Mouse (Mus musculus): Measurements from ENCODE around the gene Igf1r. TPM values are rescaled to one million over a fixed set of nuclear protein-coding genes. Genes with fewer than 3 reads are reported as not detected.

Gene Igf1r
- polyA plus RNA-seq, 1 experiment from 2014 or later = 47.2 TPM

- WGBS = 62% methylated on average over 11 of the region's 11 CpGs
- no peaks in the 10 kb centered on the region for H3K27me3 ChIP-seq
- H3K9ac ChIP-seq (replicated peaks) = no peak overlapping the region
- H3K4me2 ChIP-seq = no peak overlapping the region
- H3K9me3 ChIP-seq = no peaks in the 10 kb centered on the region
- H3K4me1 ChIP-seq (replicated peaks) = peaks cover 63% of the 10 kb centered on the region
- H3K27ac ChIP-seq = no peak overlapping the region
- H3K4me3 ChIP-seq (replicated peaks) = no peak overlapping the region
- no peak for ATAC-seq (ENCODE audit: insufficient number of reproducible peaks, insufficient read depth, low FRiP score, low TSS enrichment, low read depth)
- no peaks in the 10 kb centered on the region for H3K36me3 ChIP-seq
These were observed 127.7 kb downstream of the Igf1r start for GRCm38 (mm10) chr7:68080122-68080845.

GRCm38 (mm10) chr7:68085338-68085737, 132.7 kb downstream of the Igf1r start:
- Histone ChIP-seq H3K27me3 (no peaks in the 10 kb centered on the region), H3K27ac (peak overlapping the region; percentile 94), H3K4me3 (replicated peaks) (peak overlapping the region; percentile 16; the same call in 1 of the 2 replicates), H3K4me2 (peak overlapping the region; percentile 53), H3K4me1 (replicated peaks) (peaks cover 71% of the 10 kb centered on the region), H3K36me3 (peaks cover 3% of the 10 kb centered on the region; the same call in 1 of the 2 replicates), H3K9me3 (no peaks in the 10 kb centered on the region), H3K9ac (replicated peaks) (0 out of 2 replicates have a peak overlapping the region, but pooled peaks have one; percentile 18)
- 2% methylated on average over 12 of the region's 12 CpGs for WGBS
- ATAC-seq (ENCODE audit: insufficient number of reproducible peaks, insufficient read depth, low FRiP score, low TSS enrichment, low read depth) = peak; percentile 93

- Histone ChIP-seq H3K27ac (peak overlapping the region; percentile 94), H3K4me3 (replicated peaks) (no peak overlapping the region), H3K9ac (replicated peaks) (no peak overlapping the region), H3K27me3 (no peaks in the 10 kb centered on the region), H3K9me3 (no peaks in the 10 kb centered on the region), H3K4me2 (peak overlapping the region; percentile 53), H3K4me1 (replicated peaks) (peaks cover 73% of the 10 kb centered on the region), H3K36me3 (peaks cover 3% of the 10 kb centered on the region; the same call in 1 of the 2 replicates)
- no peak for ATAC-seq (ENCODE audit: insufficient number of reproducible peaks, insufficient read depth, low FRiP score, low TSS enrichment, low read depth)
- WGBS = 65% methylated on average over 4 of the region's 4 CpGs
These were observed 133.3 kb downstream of the Igf1r start for GRCm38 (mm10) chr7:68085870-68086341.

GRCm38 (mm10) chr7:68087496-68087895, 134.9 kb downstream of the Igf1r start:
- 81% methylated on average over 4 of the region's 4 CpGs for WGBS
- peaks cover 65% of the 10 kb centered on the region for H3K4me1 ChIP-seq (replicated peaks)

GRCm38 (mm10) chr7:68088825-68089224, 136.2 kb downstream of the Igf1r start:
- WGBS = 88% methylated on average over 6 of the region's 6 CpGs
- H3K27me3 ChIP-seq = no peaks in the 10 kb centered on the region
- peaks cover 10% of the 10 kb centered on the region; the same call in 1 of the 2 replicates for H3K36me3 ChIP-seq
- no peak overlapping the region for H3K27ac ChIP-seq
- no peak overlapping the region for H3K4me3 ChIP-seq (replicated peaks)
- H3K9me3 ChIP-seq = no peaks in the 10 kb centered on the region
- no peak for ATAC-seq (ENCODE audit: insufficient number of reproducible peaks, insufficient read depth, low FRiP score, low TSS enrichment, low read depth)
- no peak overlapping the region for H3K4me2 ChIP-seq
- no peak overlapping the region for H3K9ac ChIP-seq (replicated peaks)
- H3K4me1 ChIP-seq (replicated peaks) = peaks cover 60% of the 10 kb centered on the region

More at GRCm38 (mm10) chr7:68087496-68087895, 134.9 kb downstream of the Igf1r start:
- ATAC-seq (ENCODE audit: insufficient number of reproducible peaks, insufficient read depth, low FRiP score, low TSS enrichment, low read depth) = no peak
- Histone ChIP-seq H3K9me3 (no peaks in the 10 kb centered on the region), H3K36me3 (peaks cover 6% of the 10 kb centered on the region; the same call in 1 of the 2 replicates), H3K27ac (no peak overlapping the region), H3K27me3 (no peaks in the 10 kb centered on the region), H3K4me3 (replicated peaks) (no peak overlapping the region), H3K9ac (replicated peaks) (no peak overlapping the region), H3K4me2 (no peak overlapping the region)

GRCm38 (mm10) chr7:68089725-68090124, 137.1 kb downstream of the Igf1r start:
- H3K4me3 ChIP-seq (replicated peaks) = no peak overlapping the region
- H3K27ac ChIP-seq = no peak overlapping the region
- H3K27me3 ChIP-seq = no peaks in the 10 kb centered on the region
- peaks cover 17% of the 10 kb centered on the region; the same call in 1 of the 2 replicates for H3K36me3 ChIP-seq
- no peak overlapping the region for H3K4me2 ChIP-seq
- H3K9me3 ChIP-seq = 0 out of 2 replicates have a peak, but pooled peaks cover 3% of the 10 kb centered on the region
- no peak for ATAC-seq (ENCODE audit: insufficient number of reproducible peaks, insufficient read depth, low FRiP score, low TSS enrichment, low read depth)
- peaks cover 54% of the 10 kb centered on the region for H3K4me1 ChIP-seq (replicated peaks)
- 84% methylated on average over 10 of the region's 10 CpGs for WGBS
- no peak overlapping the region for H3K9ac ChIP-seq (replicated peaks)

- ATAC-seq (ENCODE audit: insufficient number of reproducible peaks, insufficient read depth, low FRiP score, low TSS enrichment, low read depth) = no peak
- H3K4me1 ChIP-seq (replicated peaks) = peaks cover 46% of the 10 kb centered on the region
- 71% methylated on average over 8 of the region's 8 CpGs for WGBS
- peaks cover 19% of the 10 kb centered on the region; the same call in 1 of the 2 replicates for H3K36me3 ChIP-seq
- no peak overlapping the region for H3K4me2 ChIP-seq
- 0 out of 2 replicates have a peak, but pooled peaks cover 4% of the 10 kb centered on the region for H3K9me3 ChIP-seq
- H3K27me3 ChIP-seq = no peaks in the 10 kb centered on the region
- H3K4me3 ChIP-seq (replicated peaks) = no peak overlapping the region
- no peak overlapping the region for H3K9ac ChIP-seq (replicated peaks)
- no peak overlapping the region for H3K27ac ChIP-seq
These were observed 137.9 kb downstream of the Igf1r start for GRCm38 (mm10) chr7:68090576-68090975.

GRCm38 (mm10) chr7:68092304-68092978, 139.8 kb downstream of the Igf1r start:
- Histone ChIP-seq H3K4me1 (replicated peaks) (peaks cover 41% of the 10 kb centered on the region), H3K9me3 (0 out of 2 replicates have a peak, but pooled peaks cover 4% of the 10 kb centered on the region), H3K4me3 (replicated peaks) (no peak overlapping the region), H3K9ac (replicated peaks) (no peak overlapping the region), H3K36me3 (peaks cover 22% of the 10 kb centered on the region; the same call in 1 of the 2 replicates), H3K4me2 (no peak overlapping the region), H3K27ac (no peak overlapping the region), H3K27me3 (no peaks in the 10 kb centered on the region)
- WGBS = 72% methylated on average over 8 of the region's 8 CpGs
- no peak for ATAC-seq (ENCODE audit: insufficient number of reproducible peaks, insufficient read depth, low FRiP score, low TSS enrichment, low read depth)

GRCm38 (mm10) chr7:68093817-68094216, 141.2 kb downstream of the Igf1r start:
- no peak overlapping the region for H3K4me3 ChIP-seq (replicated peaks)
- ATAC-seq (ENCODE audit: insufficient number of reproducible peaks, insufficient read depth, low FRiP score, low TSS enrichment, low read depth) = no peak
- H3K27me3 ChIP-seq = no peaks in the 10 kb centered on the region
- H3K27ac ChIP-seq = peak overlapping the region; percentile 41; the same call in 1 of the 2 replicates
- H3K4me1 ChIP-seq (replicated peaks) = peaks cover 33% of the 10 kb centered on the region
- no peak overlapping the region for H3K4me2 ChIP-seq
- 26% methylated on average over 9 of the region's 9 CpGs for WGBS
- no peak overlapping the region for H3K9ac ChIP-seq (replicated peaks)
- H3K36me3 ChIP-seq = peaks cover 23% of the 10 kb centered on the region; the same call in 1 of the 2 replicates
- H3K9me3 ChIP-seq = 0 out of 2 replicates have a peak, but pooled peaks cover 4% of the 10 kb centered on the region

GRCm38 (mm10) chr7:68095574-68095973, 142.9 kb downstream of the Igf1r start:
- Histone ChIP-seq H3K4me3 (replicated peaks) (no peak overlapping the region), H3K9ac (replicated peaks) (no peak overlapping the region), H3K9me3 (0 out of 2 replicates have a peak, but pooled peaks cover 4% of the 10 kb centered on the region), H3K36me3 (peaks cover 20% of the 10 kb centered on the region; the same call in 1 of the 2 replicates), H3K4me2 (no peak overlapping the region), H3K4me1 (replicated peaks) (peaks cover 26% of the 10 kb centered on the region), H3K27me3 (no peaks in the 10 kb centered on the region), H3K27ac (no peak overlapping the region)
- WGBS = 75% methylated on average over 4 of the region's 4 CpGs
- no peak for ATAC-seq (ENCODE audit: insufficient number of reproducible peaks, insufficient read depth, low FRiP score, low TSS enrichment, low read depth)

- H3K9ac ChIP-seq (replicated peaks) = no peak overlapping the region
- H3K9me3 ChIP-seq = 0 out of 2 replicates have a peak, but pooled peaks cover 4% of the 10 kb centered on the region
- H3K4me1 ChIP-seq (replicated peaks) = peaks cover 24% of the 10 kb centered on the region
- H3K4me3 ChIP-seq (replicated peaks) = no peak overlapping the region
- H3K27ac ChIP-seq = 0 out of 2 replicates have a peak overlapping the region, but pooled peaks have one; percentile 12
- no peak for ATAC-seq (ENCODE audit: insufficient number of reproducible peaks, insufficient read depth, low FRiP score, low TSS enrichment, low read depth)
- H3K27me3 ChIP-seq = no peaks in the 10 kb centered on the region
- peaks cover 20% of the 10 kb centered on the region; the same call in 1 of the 2 replicates for H3K36me3 ChIP-seq
- WGBS = 68% methylated on average over 6 of the region's 6 CpGs
- no peak overlapping the region for H3K4me2 ChIP-seq
These were observed 143.8 kb downstream of the Igf1r start for GRCm38 (mm10) chr7:68096411-68096810.
